Mouse (Mus musculus) macrophage (primary cell): Measurements from ENCODE around the gene Cdk5. TPM values are rescaled to one million over a fixed set of nuclear protein-coding genes. Genes with fewer than 3 reads are reported as not detected.

ENCODE experiments used
- H3K27ac ChIP-seq: fragments of 350-480 bp; formaldehyde crosslinking; 2 replicates; pipeline ENCODE4 v1.9.0; 2021
- H3K36me3 ChIP-seq: fragments of 350-480 bp; formaldehyde crosslinking; 2 replicates; pipeline ENCODE4 v1.9.0; 2021; ENCODE audit errors: inconsistent target
- H3K4me3 ChIP-seq: fragments of 350-480 bp; formaldehyde crosslinking; 2 replicates; pipeline ENCODE4 v1.9.0; 2021; ENCODE audit errors: inconsistent target
- H3K79me2 ChIP-seq: fragments of 350-480 bp; formaldehyde crosslinking; 2 replicates; pipeline ENCODE4 v1.9.0; 2021; ENCODE audit errors: inconsistent target
- WGBS: methylation state at CpG from one replicate; pipeline ENCODE4 v1.1.7; 2026; ENCODE audit warnings: inconsistent platforms; ENCODE audit not compliant: missing documents; 5-methylcytosine and 5-hydroxymethylcytosine counted together
- polyA plus RNA-seq: library from polyadenylated mRNA; stranded (reverse); fragments of 250-400 nt; gene quantifications from 3 replicates; pipeline ENCODE4 v1.2.4, GENCODE M21; 2018; ENCODE audit warnings: inconsistent platforms

The Cdk5 gene
- polyA plus RNA-seq, 1 experiment from 2014 or later = 15.2 TPM

GRCm38 (mm10) chr5:24445428-24446080, 22.2 kb upstream of the Cdk5 start:
- peaks cover 15% of the 10 kb centered on the region; the same call in 1 of the 2 replicates for H3K36me3 ChIP-seq
- 68% methylated on average over 20 of the region's 20 CpGs for WGBS
- H3K79me2 ChIP-seq = peaks cover 10% of the 10 kb centered on the region
- H3K4me3 ChIP-seq = peak overlapping the region; percentile 20; the same call in 1 of the 2 replicates
- peak overlapping the region; percentile 41 for H3K27ac ChIP-seq

DNA sequence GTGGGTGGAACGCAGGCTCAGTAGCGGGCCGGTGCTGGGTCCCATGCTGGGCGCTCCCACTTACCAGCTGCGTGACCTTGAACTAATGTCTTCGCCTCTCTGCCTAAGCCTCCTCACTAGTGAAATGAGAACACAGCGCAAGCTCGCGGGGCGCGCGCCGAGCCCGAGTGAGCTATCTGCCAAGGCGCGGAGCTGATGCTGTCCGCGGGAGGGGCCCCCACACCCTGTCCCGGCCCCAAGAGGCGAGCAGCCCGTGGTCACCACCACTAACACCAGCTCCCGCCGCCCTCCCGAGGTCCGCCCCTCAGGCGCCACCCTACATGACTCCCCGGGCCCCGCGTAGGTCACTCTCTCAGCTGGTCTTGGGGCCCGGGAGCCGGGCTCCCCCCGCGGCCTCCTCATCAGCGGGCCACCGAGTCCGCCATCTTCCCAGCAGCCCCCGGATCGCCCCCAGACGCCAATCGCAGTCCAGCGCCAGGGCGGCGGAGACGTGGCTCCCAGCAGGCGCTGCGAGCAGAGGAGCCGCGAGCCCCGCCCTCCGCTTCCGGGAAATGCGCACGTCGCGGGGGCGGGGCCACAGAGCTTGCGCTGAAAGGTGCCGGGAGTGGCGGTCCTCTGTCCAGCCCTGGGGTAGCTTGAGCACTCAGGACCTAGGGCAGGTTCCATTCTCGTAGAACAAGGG, 21.6 kb upstream of the Cdk5 start, which contains the start of gene Fastk:
TSS of gene Fastk (minus strand) at position 542 of the 682 bp plus-strand sequence.
- Histone ChIP-seq H3K36me3 (peaks cover 21% of the 10 kb centered on the region), H3K4me3 (peak within 1 kb of the TSS; percentile 50)
- WGBS = under 1% methylated on average over 55 of the region's 60 CpGs

GRCm38 (mm10) chr5:24443927-24444326, 20.6 kb upstream of the Cdk5 start:
- WGBS = 97% methylated on average over 12 of the region's 12 CpGs
- peak overlapping the region; percentile 50 for H3K4me3 ChIP-seq

More for the DNA sequence above, 21.6 kb upstream of the Cdk5 start, which contains the start of gene Fastk:
- peak within 1 kb of the TSS; percentile 41 for H3K27ac ChIP-seq
- peaks cover 10% of the 10 kb centered on the region for H3K79me2 ChIP-seq

DNA sequence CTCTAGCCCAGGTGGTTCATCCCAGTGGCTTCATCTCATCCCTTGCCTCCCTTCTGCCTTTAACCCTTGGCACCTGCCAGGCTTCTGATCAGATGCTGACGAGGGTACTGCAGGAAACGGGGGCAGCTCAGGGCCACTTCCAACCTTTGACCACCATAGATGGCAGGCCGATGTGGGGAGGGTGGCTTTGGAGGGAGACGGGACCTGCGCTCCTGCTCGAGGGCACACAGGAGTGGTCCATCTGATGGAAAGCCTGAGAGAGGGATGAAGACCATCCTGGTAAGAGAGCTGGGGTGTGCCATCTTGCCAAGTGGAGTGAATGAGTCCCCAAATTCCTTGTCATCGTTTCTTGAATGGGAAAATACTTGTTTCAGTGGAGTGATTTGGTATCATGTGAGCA, 19.9 kb upstream of the Cdk5 start:
- 87% methylated on average over 7 of the region's 7 CpGs for whole genome bisulfite sequencing
- no peak overlapping the region for H3K4me3 ChIP-seq
- peaks cover 10% of the 10 kb centered on the region for H3K79me2 ChIP-seq
- H3K36me3 ChIP-seq = peaks cover 38% of the 10 kb centered on the region
- H3K27ac ChIP-seq = no peak overlapping the region

More at GRCm38 (mm10) chr5:24443927-24444326, 20.6 kb upstream of the Cdk5 start:
- H3K36me3 ChIP-seq = peaks cover 31% of the 10 kb centered on the region
- no peak overlapping the region for H3K27ac ChIP-seq
- H3K79me2 ChIP-seq = peaks cover 10% of the 10 kb centered on the region

- H3K79me2 ChIP-seq = peaks cover 10% of the 10 kb centered on the region
- H3K36me3 ChIP-seq = peaks cover 48% of the 10 kb centered on the region
- no peak overlapping the region for H3K27ac ChIP-seq
- no peak overlapping the region for H3K4me3 ChIP-seq
- WGBS = 95% methylated on average over 8 of the region's 9 CpGs
Measured at GRCm38 (mm10) chr5:24442029-24442428, 18.7 kb upstream of the Cdk5 start.

DNA sequence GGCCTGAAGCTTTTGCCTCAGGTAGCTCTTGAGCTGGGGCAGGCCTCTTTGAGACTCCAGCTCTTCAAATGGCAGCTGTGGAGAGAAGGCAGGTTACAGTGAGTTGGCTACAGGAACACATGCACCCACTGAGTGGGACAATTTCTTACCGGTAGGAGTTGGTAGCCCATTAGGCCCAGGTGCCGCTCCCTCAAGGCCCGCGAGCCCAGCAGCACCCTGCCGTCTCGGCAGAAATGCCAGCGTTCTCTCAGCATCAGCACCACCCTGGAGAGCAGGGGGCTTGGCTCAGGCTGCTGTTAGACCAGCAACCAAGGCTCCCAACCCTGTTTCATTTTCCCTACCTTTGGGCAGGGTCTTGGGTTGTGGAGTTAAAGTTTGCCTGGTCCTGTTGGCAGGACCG, 17.9 kb upstream of the Cdk5 start:
- Histone ChIP-seq H3K4me3 (no peak overlapping the region), H3K36me3 (peaks cover 55% of the 10 kb centered on the region)
- 94% methylated on average over 8 of the region's 8 CpGs for WGBS

GRCm38 (mm10) chr5:24433993-24434392, 10.7 kb upstream of the Cdk5 start:
- no peak overlapping the region for H3K4me3 ChIP-seq
- H3K36me3 ChIP-seq = peaks cover 96% of the 10 kb centered on the region
- H3K79me2 ChIP-seq = no peaks in the 10 kb centered on the region
- H3K27ac ChIP-seq = no peak overlapping the region
- 94% methylated on average over 7 of the region's 8 CpGs for WGBS

More for the DNA sequence above, 17.9 kb upstream of the Cdk5 start:
- no peak overlapping the region for H3K27ac ChIP-seq
- H3K79me2 ChIP-seq = peaks cover 10% of the 10 kb centered on the region

GRCm38 (mm10) chr5:24428596-24428995, 5.3 kb upstream of the Cdk5 start:
- Histone ChIP-seq H3K79me2 (peaks cover 32% of the 10 kb centered on the region), H3K27ac (no peak overlapping the region), H3K4me3 (no peak overlapping the region), H3K36me3 (peaks cover 47% of the 10 kb centered on the region)
- 88% methylated on average over 9 of the region's 9 CpGs for WGBS

DNA sequence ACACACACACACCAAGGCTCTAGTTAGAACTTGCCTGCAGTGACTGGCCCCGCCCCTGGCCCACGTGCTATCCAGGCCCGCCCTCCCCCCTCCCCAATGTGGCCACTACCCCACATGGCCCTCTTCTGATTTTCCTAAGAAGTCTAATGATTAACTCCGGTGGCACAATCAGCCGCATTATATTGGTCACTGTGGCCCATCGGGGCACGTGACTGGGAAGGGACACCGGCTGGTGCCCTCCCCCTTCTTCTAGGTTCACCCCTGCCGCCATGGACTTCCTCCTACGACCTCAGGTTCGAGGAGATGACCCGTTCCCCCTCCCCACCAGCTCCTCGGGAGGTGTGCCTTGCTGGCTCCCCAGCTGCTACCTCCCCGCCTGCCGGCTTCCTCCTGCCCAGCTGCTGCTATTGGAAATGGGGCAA, 4.7 kb upstream of the Cdk5 start:
- WGBS = 73% methylated on average over 10 of the region's 15 CpGs
- Histone ChIP-seq H3K79me2 (peaks cover 32% of the 10 kb centered on the region), H3K27ac (no peak overlapping the region), H3K36me3 (peaks cover 41% of the 10 kb centered on the region), H3K4me3 (no peak overlapping the region)

DNA sequence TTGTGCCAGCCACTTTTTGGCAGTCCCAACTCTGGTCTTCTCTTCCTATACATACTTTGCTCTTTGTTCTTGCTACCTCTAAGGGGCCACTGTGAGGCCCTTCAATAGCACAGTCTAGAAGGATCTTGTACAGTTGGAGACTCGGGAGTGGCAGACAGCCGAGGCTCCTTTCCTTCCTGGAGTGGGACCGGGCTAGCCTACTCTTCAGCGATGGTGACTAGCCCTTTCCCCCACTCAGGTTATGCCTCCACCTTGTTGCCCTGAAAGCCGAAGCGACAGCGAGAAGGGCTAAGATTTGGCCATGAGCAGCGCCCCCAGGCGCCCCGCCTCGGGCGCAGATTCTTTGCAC, 3.9 kb upstream of the Cdk5 start:
- H3K79me2 ChIP-seq = peaks cover 32% of the 10 kb centered on the region
- 91% methylated on average over 12 of the region's 12 CpGs for WGBS
- no peak overlapping the region for H3K4me3 ChIP-seq

DNA sequence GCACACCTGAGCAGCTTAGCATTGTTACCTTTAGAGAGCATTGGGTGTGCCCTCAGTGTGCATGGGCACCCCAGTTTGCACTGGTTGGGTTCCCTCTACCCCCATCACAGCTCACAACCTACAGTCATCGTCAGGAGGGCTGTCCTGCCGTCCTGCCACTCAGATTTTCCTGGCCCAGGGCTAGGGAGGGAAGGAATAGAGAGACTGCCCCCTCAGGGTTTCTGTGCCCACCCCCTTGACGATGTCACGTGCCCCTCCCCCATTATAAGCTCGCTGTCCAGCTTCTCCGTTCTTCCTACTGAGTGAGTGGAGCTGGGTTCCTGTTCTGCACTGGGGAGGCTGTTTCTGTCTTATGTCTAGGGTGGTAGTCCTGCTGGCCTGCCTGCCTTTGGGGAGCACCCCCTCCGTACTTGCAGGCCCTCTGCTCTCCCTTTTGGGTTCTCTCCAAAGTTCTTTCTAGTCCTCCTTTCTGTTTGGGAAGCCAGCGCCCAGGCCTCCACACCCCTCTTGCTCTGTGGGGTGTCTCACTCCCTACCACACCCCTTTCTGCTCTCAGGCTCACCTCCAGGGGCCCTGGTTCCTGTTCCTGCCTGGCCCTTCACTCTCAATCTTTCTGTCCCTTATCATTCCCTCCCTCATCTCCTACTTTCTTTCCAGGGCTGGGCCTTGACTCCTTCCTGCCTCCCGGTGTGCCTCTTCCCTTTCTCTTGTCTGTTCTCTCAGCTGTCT, 3.4 kb upstream of the Cdk5 start:
- peak overlapping the region; percentile 59; the same call in 1 of the 2 replicates for H3K27ac ChIP-seq
- WGBS = 38% methylated on average over 9 of the region's 9 CpGs
- H3K36me3 ChIP-seq = peaks cover 28% of the 10 kb centered on the region
- H3K4me3 ChIP-seq = peak overlapping the region; percentile 87
- H3K79me2 ChIP-seq = peaks cover 32% of the 10 kb centered on the region

More for the DNA sequence above, 3.9 kb upstream of the Cdk5 start:
- Histone ChIP-seq H3K36me3 (peaks cover 34% of the 10 kb centered on the region), H3K27ac (no peak overlapping the region)

GRCm38 (mm10) chr5:24426037-24426432, 2.7 kb upstream of the Cdk5 start:
- Histone ChIP-seq H3K36me3 (peaks cover 24% of the 10 kb centered on the region), H3K27ac (peak overlapping the region; percentile 59), H3K4me3 (peak overlapping the region; percentile 87), H3K79me2 (peaks cover 32% of the 10 kb centered on the region)
- 20% methylated on average over 10 of the region's 10 CpGs for WGBS

- Histone ChIP-seq H3K27ac (peak overlapping the region; percentile 59), H3K4me3 (peak overlapping the region; percentile 87), H3K79me2 (peaks cover 32% of the 10 kb centered on the region), H3K36me3 (peaks cover 24% of the 10 kb centered on the region)
- whole genome bisulfite sequencing = 2% methylated on average over 27 of the region's 30 CpGs
Measured at GRCm38 (mm10) chr5:24425421-24426036, 2.2 kb upstream of the Cdk5 start.

- Histone ChIP-seq H3K4me3 (peak overlapping the region; percentile 87), H3K36me3 (peaks cover 23% of the 10 kb centered on the region), H3K79me2 (peaks cover 32% of the 10 kb centered on the region), H3K27ac (peak overlapping the region; percentile 94)
- WGBS = 2% methylated on average over 34 of the region's 60 CpGs
Measured at GRCm38 (mm10) chr5:24424861-24425411, 1.6 kb upstream of the Cdk5 start.
